Mouse (Mus musculus) neural tube, embryonic 12.5 days (tissue): ENCODE measurements around the gene Slc23a4. TPM values are rescaled to one million over a fixed set of nuclear protein-coding genes. Genes with fewer than 3 reads are reported as not detected.

ENCODE experiments used
- ATAC-seq: fragments of 200-750 bp; cut with Nextera tagmentation; 2 replicates; pipeline ENCODE4 v1.8.0; 2017; ENCODE audit warnings: low read depth, mild to moderate bottlenecking, moderate TSS enrichment, moderate library complexity; ENCODE audit not compliant: low FRiP score
- H3K27ac ChIP-seq: fragments of 300-500 bp; sonication (generic); 2 replicates; pipeline ENCODE4 v1.5.1; 2016
- H3K27me3 ChIP-seq: fragments of 300-500 bp; sonication (generic); replicated peaks from 2 replicates; pipeline ENCODE4 v1.6.1; 2016; ENCODE audit warnings: mild to moderate bottlenecking
- H3K36me3 ChIP-seq: fragments of 300-500 bp; sonication (generic); 2 replicates; pipeline ENCODE4 v1.6.1; 2016; ENCODE audit warnings: mild to moderate bottlenecking
- H3K4me1 ChIP-seq: fragments of 300-500 bp; sonication (generic); 2 replicates; pipeline ENCODE4 v1.6.1; 2016
- H3K4me2 ChIP-seq: fragments of 300-500 bp; sonication (generic); replicated peaks from 2 replicates; pipeline ENCODE4 v1.6.1; 2016; ENCODE audit warnings: mild to moderate bottlenecking
- H3K4me3 ChIP-seq: fragments of 300-500 bp; sonication (generic); 2 replicates; pipeline ENCODE4 v1.5.1; 2016
- H3K9ac ChIP-seq: fragments of 300-500 bp; sonication (generic); 2 replicates; pipeline ENCODE4 v1.6.1; 2016; ENCODE audit warnings: mild to moderate bottlenecking
- H3K9me3 ChIP-seq: fragments of 300-500 bp; sonication (generic); 2 replicates; pipeline ENCODE4 v1.6.1; 2016; ENCODE audit warnings: mild to moderate bottlenecking
- WGBS: fragments of 180-500 bp; shearing (Covaris S2); methylation state at CpG from one replicate; pipeline ENCODE4 v1.1.7; 2016; 5-methylcytosine and 5-hydroxymethylcytosine counted together
- polyA plus RNA-seq: library from polyadenylated mRNA; unstranded; fragments of >200 nt; fragmentation: Nextera tagmentation; extraction: Ambion mirVana; gene quantifications from 2 replicates; pipeline ENCODE4 v1.2.1, GENCODE M21; 2016

Gene Slc23a4
- polyA plus RNA-seq, 1 experiment from 2014 or later: 0.67 TPM

- H3K27me3 ChIP-seq: no peaks in the 10 kb centered on the region
- H3K4me2 ChIP-seq: no peak overlapping the region
- H3K9ac ChIP-seq: no peak overlapping the region
- H3K9me3 ChIP-seq: no peaks in the 10 kb centered on the region
- H3K4me3 ChIP-seq: no peak overlapping the region
- ATAC-seq: no peak
- H3K36me3 ChIP-seq: no peaks in the 10 kb centered on the region
- 93% methylated on average over 8 of the region's 8 CpGs for WGBS
- no peaks in the 10 kb centered on the region for H3K4me1 ChIP-seq
- no peak overlapping the region for H3K27ac ChIP-seq
These were observed 60.6 kb downstream of the Slc23a4 start for GRCm38 (mm10) chr6:34927594-34927993.

GRCm38 (mm10) chr6:34927156-34927555 is 61.0 kb downstream of the Slc23a4 start:
- Histone ChIP-seq H3K4me3 (no peak overlapping the region), H3K36me3 (no peaks in the 10 kb centered on the region), H3K9me3 (no peaks in the 10 kb centered on the region), H3K4me1 (no peaks in the 10 kb centered on the region), H3K4me2 (no peak overlapping the region), H3K9ac (no peak overlapping the region), H3K27ac (no peak overlapping the region), H3K27me3 (no peaks in the 10 kb centered on the region)
- 40% methylated on average over 4 of the region's 4 CpGs for WGBS
- peak; percentile 58; the same call in 1 of the 2 replicates for ATAC-seq

DNA sequence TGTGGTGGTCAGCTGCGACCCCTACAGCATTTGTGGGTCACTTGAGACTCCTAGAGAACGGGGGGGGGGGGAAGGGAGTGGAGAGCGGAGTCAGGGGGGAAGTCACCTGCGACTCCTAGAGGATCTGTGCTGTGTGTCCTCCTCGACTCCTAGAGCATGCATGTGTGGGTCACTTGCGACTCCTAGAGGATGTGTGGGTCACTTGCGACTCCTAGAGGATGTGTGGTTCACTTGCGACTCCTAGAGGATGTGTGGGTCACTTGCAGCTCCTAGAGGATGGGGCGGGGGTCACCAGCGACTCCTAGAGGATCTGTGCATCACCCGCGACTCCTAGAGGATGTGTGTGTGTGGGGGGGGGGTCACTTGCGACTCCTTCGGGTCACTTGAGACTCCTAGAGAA is 66.3 kb downstream of the Slc23a4 start:
- no peaks in the 10 kb centered on the region for H3K9me3 ChIP-seq
- no peak overlapping the region for H3K27ac ChIP-seq
- H3K9ac ChIP-seq: no peak overlapping the region
- no peaks in the 10 kb centered on the region for H3K36me3 ChIP-seq
- no peak overlapping the region for H3K4me3 ChIP-seq
- 66% methylated on average over 14 of the region's 14 CpGs for WGBS
- ATAC-seq: no peak
- no peaks in the 10 kb centered on the region for H3K27me3 ChIP-seq
- H3K4me1 ChIP-seq: no peaks in the 10 kb centered on the region
- no peak overlapping the region for H3K4me2 ChIP-seq

- H3K4me3 ChIP-seq: no peak overlapping the region
- 93% methylated on average over 12 of the region's 12 CpGs for WGBS
- ATAC-seq: no peak
- no peaks in the 10 kb centered on the region for H3K4me1 ChIP-seq
- no peaks in the 10 kb centered on the region for H3K27me3 ChIP-seq
- H3K4me2 ChIP-seq: no peak overlapping the region
- H3K36me3 ChIP-seq: no peaks in the 10 kb centered on the region
- H3K9ac ChIP-seq: no peak overlapping the region
- H3K27ac ChIP-seq: no peak overlapping the region
- no peaks in the 10 kb centered on the region for H3K9me3 ChIP-seq
These were observed 67.6 kb downstream of the Slc23a4 start for GRCm38 (mm10) chr6:34920631-34921030.

- no peak for ATAC-seq
- Histone ChIP-seq H3K36me3 (no peaks in the 10 kb centered on the region), H3K27me3 (no peaks in the 10 kb centered on the region), H3K4me1 (no peaks in the 10 kb centered on the region), H3K9me3 (no peaks in the 10 kb centered on the region), H3K27ac (no peak within 1 kb of the TSS), H3K4me3 (no peak within 1 kb of the TSS), H3K9ac (no peak within 1 kb of the TSS), H3K4me2 (no peak within 1 kb of the TSS)
- 42% methylated on average over 10 of the region's 10 CpGs for WGBS
These were observed 68.2 kb downstream of the Slc23a4 start, which contains the start of gene Stra8 for GRCm38 (mm10) chr6:34919956-34920355. Gene Stra8 (plus strand): TSS chr6:34920163.

DNA sequence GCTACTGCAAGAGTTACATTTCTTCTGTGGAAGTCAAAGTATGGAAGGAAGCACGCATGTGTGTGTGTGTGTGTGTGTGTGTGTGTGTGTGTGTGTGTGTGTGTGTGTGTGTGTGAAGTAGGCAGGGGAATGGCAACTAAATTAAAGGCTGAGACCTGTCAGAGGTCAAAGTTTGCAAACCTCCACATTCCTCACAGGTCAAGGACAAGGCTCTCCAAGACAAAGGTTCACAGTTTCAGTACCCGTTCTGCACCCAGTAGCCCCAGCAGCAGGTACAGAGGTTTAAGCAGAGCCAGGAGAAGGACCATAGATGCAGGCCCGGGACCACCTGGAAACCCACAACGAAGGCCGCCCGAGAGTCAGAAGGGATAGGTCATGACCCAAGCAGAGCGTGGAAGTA is 69.1 kb downstream of the Slc23a4 start:
- Histone ChIP-seq H3K27me3 (no peaks in the 10 kb centered on the region), H3K9ac (no peak overlapping the region), H3K4me3 (no peak overlapping the region), H3K36me3 (no peaks in the 10 kb centered on the region), H3K27ac (no peak overlapping the region), H3K9me3 (no peaks in the 10 kb centered on the region), H3K4me2 (no peak overlapping the region), H3K4me1 (no peaks in the 10 kb centered on the region)
- 83% methylated on average over 7 of the region's 7 CpGs for WGBS
- no peak for ATAC-seq

- H3K4me3 ChIP-seq: no peak overlapping the region
- H3K36me3 ChIP-seq: no peaks in the 10 kb centered on the region
- H3K4me2 ChIP-seq: no peak overlapping the region
- H3K9me3 ChIP-seq: no peaks in the 10 kb centered on the region
- ATAC-seq: no peak
- no peaks in the 10 kb centered on the region for H3K27me3 ChIP-seq
- no peak overlapping the region for H3K27ac ChIP-seq
- peaks cover 7% of the 10 kb centered on the region for H3K4me1 ChIP-seq
- WGBS: 85% methylated on average over 3 of the region's 3 CpGs
- no peak overlapping the region for H3K9ac ChIP-seq
These were observed 73.7 kb downstream of the Slc23a4 start for GRCm38 (mm10) chr6:34914462-34914861.

DNA sequence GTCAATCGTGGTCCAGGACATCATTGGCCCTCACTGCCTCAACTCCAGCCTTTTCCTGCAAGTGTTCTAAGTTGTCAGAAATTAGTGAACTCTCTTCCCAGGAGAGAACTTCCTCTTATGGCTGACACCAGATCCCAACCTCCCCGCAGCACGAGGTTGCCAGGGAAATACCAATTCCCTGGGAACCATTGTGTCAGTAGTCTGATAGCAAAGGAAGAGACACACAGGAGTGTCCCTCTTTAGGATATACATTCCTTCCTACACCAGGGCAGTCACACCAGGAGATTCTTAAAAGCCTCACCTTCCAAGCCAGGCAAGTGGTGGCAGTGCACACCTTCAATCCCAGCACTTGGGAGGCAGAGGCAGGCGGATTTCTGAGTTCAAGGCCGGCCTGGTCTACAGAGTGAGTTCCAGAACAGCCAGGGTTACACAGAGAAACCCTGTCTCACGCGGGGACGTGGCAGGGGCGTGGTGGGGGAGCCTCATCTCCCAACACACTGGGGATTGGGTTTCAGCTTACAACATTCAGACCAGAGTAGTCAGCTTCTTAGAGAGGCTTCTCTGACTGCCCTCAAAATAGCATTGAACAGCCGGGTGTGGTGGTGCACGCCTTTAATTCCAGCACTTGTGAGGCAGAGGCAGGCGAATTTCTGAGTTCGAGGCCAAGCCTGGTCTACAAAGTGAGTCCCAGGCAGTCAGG is 74.7 kb downstream of the Slc23a4 start:
- Histone ChIP-seq H3K27me3 (no peaks in the 10 kb centered on the region), H3K9ac (no peak overlapping the region), H3K9me3 (no peaks in the 10 kb centered on the region), H3K4me3 (no peak overlapping the region), H3K4me1 (peaks cover 9% of the 10 kb centered on the region), H3K36me3 (no peaks in the 10 kb centered on the region), H3K4me2 (no peak overlapping the region), H3K27ac (no peak overlapping the region)
- no peak for ATAC-seq
- WGBS: 82% methylated on average over 13 of the region's 13 CpGs

- Histone ChIP-seq H3K27me3 (no peaks in the 10 kb centered on the region), H3K4me3 (peak within 1 kb of the TSS; percentile 76), H3K36me3 (peaks cover 22% of the 10 kb centered on the region), H3K9me3 (no peaks in the 10 kb centered on the region), H3K4me2 (peak within 1 kb of the TSS; percentile 77), H3K4me1 (peaks cover 9% of the 10 kb centered on the region), H3K9ac (peak within 1 kb of the TSS; percentile 69), H3K27ac (no peak within 1 kb of the TSS)
- under 1% methylated on average over 64 of the region's 64 CpGs for WGBS
- peak; percentile 93 for ATAC-seq
These were observed 77.6 kb downstream of the Slc23a4 start, which contains the start of gene Wdr91 for GRCm38 (mm10) chr6:34910371-34911219. Gene Wdr91 (minus strand): TSS chr6:34910876.

GRCm38 (mm10) chr6:34909631-34910345 is 78.4 kb downstream of the Slc23a4 start:
- no peaks in the 10 kb centered on the region for H3K9me3 ChIP-seq
- peaks cover 9% of the 10 kb centered on the region for H3K4me1 ChIP-seq
- 50% methylated on average over 8 of the region's 8 CpGs for WGBS
- peak overlapping the region; percentile 76 for H3K4me3 ChIP-seq
- H3K4me2 ChIP-seq: peak overlapping the region; percentile 77
- H3K27me3 ChIP-seq: no peaks in the 10 kb centered on the region
- peaks cover 30% of the 10 kb centered on the region for H3K36me3 ChIP-seq
- peak overlapping the region; percentile 69 for H3K9ac ChIP-seq
- no peak for ATAC-seq
- H3K27ac ChIP-seq: no peak overlapping the region

DNA sequence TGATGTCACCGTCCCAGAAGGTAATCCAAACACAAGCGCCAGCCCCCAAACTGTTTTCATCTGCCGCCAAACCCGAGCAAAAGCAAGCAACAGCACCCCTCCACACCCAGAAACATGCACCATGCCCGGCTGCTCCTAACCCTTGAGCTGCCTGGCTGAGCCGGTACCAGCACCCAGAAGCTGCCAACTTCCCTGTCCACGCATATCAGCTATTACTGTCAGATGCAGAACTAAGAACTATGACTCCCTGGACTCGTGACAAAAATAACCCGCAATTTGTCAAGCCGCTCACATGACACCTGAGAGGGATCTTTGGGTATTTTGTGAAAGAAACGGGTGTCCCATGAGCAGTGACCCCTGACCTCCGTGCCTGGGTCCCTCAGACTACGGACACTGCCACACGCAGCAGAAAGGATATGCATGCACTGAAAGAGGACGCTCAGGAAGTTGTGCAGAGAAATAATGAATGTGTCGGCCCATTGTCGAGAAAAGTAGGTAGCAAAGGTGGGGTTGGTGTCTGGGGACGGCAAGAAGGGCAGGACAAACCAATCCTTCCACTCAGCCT is 80.4 kb downstream of the Slc23a4 start:
- Histone ChIP-seq H3K4me3 (no peak overlapping the region), H3K4me2 (no peak overlapping the region), H3K9me3 (no peaks in the 10 kb centered on the region), H3K27ac (no peak overlapping the region), H3K4me1 (peaks cover 9% of the 10 kb centered on the region), H3K27me3 (no peaks in the 10 kb centered on the region), H3K36me3 (peaks cover 46% of the 10 kb centered on the region), H3K9ac (no peak overlapping the region)
- WGBS: 89% methylated on average over 18 of the region's 18 CpGs
- ATAC-seq: no peak

DNA sequence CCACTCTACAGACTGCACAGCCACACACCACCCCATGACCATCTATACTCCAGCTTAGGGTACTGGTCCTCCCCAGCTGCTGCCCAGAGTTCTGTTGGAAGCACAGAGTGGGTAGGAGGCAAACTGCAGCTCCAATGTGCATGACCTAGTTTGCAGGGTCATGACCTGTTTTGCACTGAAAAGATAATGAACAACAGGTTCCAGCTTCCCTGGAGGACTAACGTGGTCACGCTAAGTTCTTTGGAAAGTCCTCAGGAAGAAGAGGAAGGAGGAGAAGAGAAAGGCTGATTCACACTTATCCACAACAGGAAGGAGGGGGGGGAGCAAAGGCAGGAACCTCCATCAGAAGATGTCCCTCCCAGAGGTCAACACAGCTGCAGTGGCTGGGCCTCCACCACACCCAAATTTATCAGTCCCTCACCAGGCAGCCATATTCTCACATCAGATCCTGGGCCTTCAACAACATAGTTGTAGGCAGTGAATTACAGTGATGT is 81.0 kb downstream of the Slc23a4 start:
- H3K4me3 ChIP-seq: no peak overlapping the region
- H3K9me3 ChIP-seq: no peaks in the 10 kb centered on the region
- no peaks in the 10 kb centered on the region for H3K27me3 ChIP-seq
- peaks cover 48% of the 10 kb centered on the region for H3K36me3 ChIP-seq
- no peak overlapping the region for H3K9ac ChIP-seq
- WGBS: 70% methylated on average over 2 of the region's 2 CpGs
- H3K27ac ChIP-seq: no peak overlapping the region
- ATAC-seq: no peak
- H3K4me1 ChIP-seq: peaks cover 9% of the 10 kb centered on the region
- H3K4me2 ChIP-seq: no peak overlapping the region
